Mouse (Mus musculus) neural tube, embryonic 12.5 days (tissue): Measurements from ENCODE around the gene Man1a2. TPM values are rescaled to one million over a fixed set of nuclear protein-coding genes. Genes with fewer than 3 reads are reported as not detected.

Experiments used
- ATAC-seq: fragments of 200-750 bp; cut with Nextera tagmentation; 2 replicates; pipeline ENCODE4 v1.8.0; 2017; ENCODE audit warnings: low read depth, mild to moderate bottlenecking, moderate TSS enrichment, moderate library complexity; ENCODE audit not compliant: low FRiP score
- H3K27ac ChIP-seq: fragments of 300-500 bp; sonication (generic); 2 replicates; pipeline ENCODE4 v1.5.1; 2016
- H3K27me3 ChIP-seq: fragments of 300-500 bp; sonication (generic); replicated peaks from 2 replicates; pipeline ENCODE4 v1.6.1; 2016; ENCODE audit warnings: mild to moderate bottlenecking
- H3K36me3 ChIP-seq: fragments of 300-500 bp; sonication (generic); 2 replicates; pipeline ENCODE4 v1.6.1; 2016; ENCODE audit warnings: mild to moderate bottlenecking
- H3K4me1 ChIP-seq: fragments of 300-500 bp; sonication (generic); 2 replicates; pipeline ENCODE4 v1.6.1; 2016
- H3K4me2 ChIP-seq: fragments of 300-500 bp; sonication (generic); replicated peaks from 2 replicates; pipeline ENCODE4 v1.6.1; 2016; ENCODE audit warnings: mild to moderate bottlenecking
- H3K4me3 ChIP-seq: fragments of 300-500 bp; sonication (generic); 2 replicates; pipeline ENCODE4 v1.5.1; 2016
- H3K9ac ChIP-seq: fragments of 300-500 bp; sonication (generic); 2 replicates; pipeline ENCODE4 v1.6.1; 2016; ENCODE audit warnings: mild to moderate bottlenecking
- H3K9me3 ChIP-seq: fragments of 300-500 bp; sonication (generic); 2 replicates; pipeline ENCODE4 v1.6.1; 2016; ENCODE audit warnings: mild to moderate bottlenecking
- WGBS: fragments of 180-500 bp; shearing (Covaris S2); methylation state at CpG from one replicate; pipeline ENCODE4 v1.1.7; 2016; 5-methylcytosine and 5-hydroxymethylcytosine counted together
- polyA plus RNA-seq: library from polyadenylated mRNA; unstranded; fragments of >200 nt; fragmentation: Nextera tagmentation; extraction: Ambion mirVana; gene quantifications from 2 replicates; pipeline ENCODE4 v1.2.1, GENCODE M21; 2016

The Man1a2 gene
- 58.0 and 76.6 TPM in 2 replicates for polyA plus RNA-seq

DNA sequence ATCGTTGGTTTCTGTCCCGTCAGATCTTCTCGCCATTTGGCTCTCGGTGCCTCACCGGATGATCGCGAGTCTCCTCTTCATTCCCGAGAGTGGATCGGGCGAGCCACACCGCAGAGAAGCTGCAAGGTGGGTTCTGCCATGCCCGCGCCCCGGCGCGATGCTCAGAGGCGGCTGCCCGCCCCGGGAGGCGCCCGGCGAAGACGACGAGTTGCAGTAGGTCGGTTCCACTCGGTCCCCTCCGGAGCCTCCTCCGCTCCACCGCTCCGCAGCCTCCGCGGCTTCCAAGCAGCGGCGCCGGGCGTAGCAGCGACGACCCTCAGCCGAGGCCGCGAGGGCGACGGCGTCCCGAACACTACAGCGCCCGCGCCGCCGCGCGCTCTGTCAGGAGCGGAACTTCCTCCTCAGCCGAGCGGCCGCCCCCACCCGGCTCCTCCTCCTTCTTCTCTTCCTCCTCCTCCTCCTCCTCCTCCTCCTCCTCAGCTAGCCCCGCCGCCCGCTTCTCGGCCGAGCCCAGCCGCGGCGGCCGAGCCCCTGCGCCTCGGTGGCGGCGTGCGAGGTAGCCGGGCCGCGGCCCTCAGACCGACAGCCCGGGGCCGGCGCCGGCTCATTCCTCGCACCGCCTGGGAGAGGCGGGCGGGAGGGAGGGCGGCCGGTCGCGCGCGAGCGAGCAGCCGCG is at the start of gene Man1a2:
Gene Man1a2 (minus strand): TSS at position 417 of the 676 bp plus-strand sequence.
- no peaks in the 10 kb centered on the region for H3K9me3 ChIP-seq
- H3K36me3 ChIP-seq: no peaks in the 10 kb centered on the region
- H3K4me2 ChIP-seq: peak within 1 kb of the TSS; percentile 90
- under 1% methylated on average over 86 of the region's 92 CpGs for WGBS
- peak within 1 kb of the TSS; percentile 98 for H3K27ac ChIP-seq
- H3K9ac ChIP-seq: peak within 1 kb of the TSS; percentile 93
- H3K4me3 ChIP-seq: peak within 1 kb of the TSS; percentile 81
- peak; percentile 90 for ATAC-seq
- peaks cover 22% of the 10 kb centered on the region for H3K4me1 ChIP-seq
- H3K27me3 ChIP-seq: no peaks in the 10 kb centered on the region

- Histone ChIP-seq H3K4me3 (no peak overlapping the region), H3K36me3 (no peaks in the 10 kb centered on the region), H3K27ac (no peak overlapping the region), H3K9ac (no peak overlapping the region), H3K4me2 (no peak overlapping the region), H3K9me3 (no peaks in the 10 kb centered on the region), H3K27me3 (no peaks in the 10 kb centered on the region), H3K4me1 (no peaks in the 10 kb centered on the region; the same call in 1 of the 2 replicates)
- WGBS: 65% methylated on average over 12 of the region's 12 CpGs
- ATAC-seq: no peak
These were observed 49.3 kb upstream of the Man1a2 start for GRCm38 (mm10) chr3:100734482-100735154.

DNA sequence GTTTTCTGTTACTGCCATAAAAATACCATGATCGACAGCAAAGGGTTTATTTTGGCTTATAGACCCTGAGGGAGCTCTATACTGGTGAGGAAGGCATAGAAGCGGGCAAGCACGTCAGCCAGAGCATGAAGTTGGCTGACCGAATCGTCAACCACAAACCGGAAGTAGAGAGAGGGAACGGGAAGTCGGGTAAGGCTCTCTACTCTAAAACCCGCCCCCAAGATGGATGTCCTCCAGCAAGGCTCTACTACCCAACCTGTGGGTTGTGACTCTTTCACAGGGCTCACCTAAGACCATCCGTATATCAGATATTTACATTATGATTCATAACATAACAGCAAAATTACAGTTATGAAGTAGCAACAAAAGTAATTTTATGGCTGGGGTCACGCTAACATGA is 46.6 kb upstream of the Man1a2 start:
- 95% methylated on average over 11 of the region's 11 CpGs for WGBS
- Histone ChIP-seq H3K27me3 (no peaks in the 10 kb centered on the region), H3K4me2 (no peak overlapping the region), H3K27ac (no peak overlapping the region), H3K4me1 (no peaks in the 10 kb centered on the region; the same call in 1 of the 2 replicates), H3K9me3 (no peaks in the 10 kb centered on the region), H3K9ac (no peak overlapping the region), H3K4me3 (no peak overlapping the region), H3K36me3 (no peaks in the 10 kb centered on the region)
- ATAC-seq: no peak

- H3K4me1 ChIP-seq: no peaks in the 10 kb centered on the region; the same call in 1 of the 2 replicates
- ATAC-seq: no peak
- H3K4me2 ChIP-seq: no peak overlapping the region
- H3K9me3 ChIP-seq: no peaks in the 10 kb centered on the region
- no peak overlapping the region for H3K4me3 ChIP-seq
- no peak overlapping the region for H3K27ac ChIP-seq
- WGBS: 86% methylated on average over 3 of the region's 3 CpGs
- no peaks in the 10 kb centered on the region for H3K36me3 ChIP-seq
- no peaks in the 10 kb centered on the region for H3K27me3 ChIP-seq
- H3K9ac ChIP-seq: no peak overlapping the region
These were observed 46.0 kb upstream of the Man1a2 start for GRCm38 (mm10) chr3:100731347-100731746.

GRCm38 (mm10) chr3:100728008-100728712 is 42.9 kb upstream of the Man1a2 start:
- Histone ChIP-seq H3K4me2 (no peak overlapping the region), H3K27me3 (no peaks in the 10 kb centered on the region), H3K4me1 (no peaks in the 10 kb centered on the region), H3K9me3 (no peaks in the 10 kb centered on the region), H3K4me3 (no peak overlapping the region), H3K36me3 (no peaks in the 10 kb centered on the region), H3K9ac (no peak overlapping the region), H3K27ac (no peak overlapping the region)
- 88% methylated on average over 4 of the region's 4 CpGs for WGBS
- ATAC-seq: no peak

DNA sequence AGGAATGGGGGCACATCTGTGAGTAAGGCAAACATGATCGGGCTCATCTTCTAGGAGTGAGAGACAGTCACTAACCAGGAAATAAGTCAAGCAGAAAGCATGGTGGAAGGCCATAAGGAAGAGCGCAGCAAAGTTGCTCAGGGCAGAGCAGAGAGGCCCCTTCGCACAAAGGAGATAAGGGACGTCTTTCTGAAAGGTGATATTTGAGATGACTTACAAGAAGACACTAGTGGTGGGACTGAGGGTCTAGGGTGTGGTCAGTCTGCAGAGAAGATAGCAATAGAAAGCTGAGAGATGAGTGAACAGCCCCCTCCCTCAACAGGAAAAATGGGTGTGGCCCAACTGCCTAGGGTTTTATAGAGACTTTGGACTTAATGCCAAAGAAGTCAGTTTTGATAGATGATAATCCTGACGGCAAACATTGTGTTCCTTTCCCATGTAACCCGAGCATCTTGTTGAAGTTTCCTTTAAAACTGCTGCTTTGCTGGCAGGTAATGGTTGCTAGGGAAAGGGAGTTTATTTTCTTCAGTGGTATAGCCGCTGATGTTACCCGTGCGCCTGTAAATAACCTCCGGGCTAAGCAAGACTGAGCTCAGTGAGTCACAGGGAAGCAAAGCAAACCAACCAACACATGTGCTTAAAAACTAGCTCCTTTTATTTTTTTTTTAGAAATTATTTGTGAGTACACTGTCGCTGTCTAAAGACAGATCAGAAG is 40.8 kb upstream of the Man1a2 start:
- H3K27ac ChIP-seq: no peak overlapping the region
- H3K4me2 ChIP-seq: no peak overlapping the region
- no peaks in the 10 kb centered on the region for H3K4me1 ChIP-seq
- no peak for ATAC-seq
- no peak overlapping the region for H3K4me3 ChIP-seq
- H3K9me3 ChIP-seq: no peaks in the 10 kb centered on the region
- H3K36me3 ChIP-seq: no peaks in the 10 kb centered on the region
- no peak overlapping the region for H3K9ac ChIP-seq
- WGBS: 87% methylated on average over 11 of the region's 11 CpGs
- H3K27me3 ChIP-seq: no peaks in the 10 kb centered on the region

DNA sequence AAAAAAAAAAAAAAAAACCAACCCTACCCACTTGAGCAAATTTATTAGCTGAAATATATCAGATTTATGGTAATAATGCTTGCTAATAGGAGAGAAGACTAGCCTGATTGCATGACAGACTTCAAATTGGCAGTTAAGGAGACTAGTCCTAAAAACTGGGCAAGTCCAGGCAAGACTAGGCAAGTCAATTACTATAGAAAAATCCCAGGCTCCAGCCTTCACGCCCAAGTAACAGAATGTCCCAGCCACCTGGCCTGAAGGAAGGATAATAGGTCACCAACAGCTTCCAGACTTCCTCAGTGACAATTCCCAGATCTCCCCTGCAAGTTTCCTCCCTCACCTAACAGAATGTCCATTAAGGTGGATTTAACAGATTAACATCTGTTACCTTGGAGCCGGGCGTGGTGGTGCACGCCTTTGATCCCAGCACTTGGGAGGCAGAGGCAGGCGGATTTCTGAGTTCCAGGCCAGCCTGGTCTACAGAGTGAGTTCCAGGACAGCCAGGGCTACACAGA is 35.5 kb upstream of the Man1a2 start:
- 95% methylated on average over 5 of the region's 5 CpGs for WGBS
- Histone ChIP-seq H3K27ac (no peak overlapping the region), H3K4me1 (no peaks in the 10 kb centered on the region; the same call in 1 of the 2 replicates), H3K36me3 (no peaks in the 10 kb centered on the region), H3K9ac (no peak overlapping the region), H3K4me2 (no peak overlapping the region), H3K4me3 (no peak overlapping the region), H3K9me3 (no peaks in the 10 kb centered on the region), H3K27me3 (no peaks in the 10 kb centered on the region)
- ATAC-seq: no peak

- Histone ChIP-seq H3K4me3 (no peak overlapping the region), H3K27me3 (no peaks in the 10 kb centered on the region), H3K36me3 (no peaks in the 10 kb centered on the region), H3K27ac (no peak overlapping the region), H3K9me3 (no peaks in the 10 kb centered on the region), H3K4me1 (no peaks in the 10 kb centered on the region; the same call in 1 of the 2 replicates), H3K9ac (no peak overlapping the region), H3K4me2 (no peak overlapping the region)
- 81% methylated on average over 7 of the region's 7 CpGs for WGBS
- ATAC-seq: no peak
These were observed 30.9 kb upstream of the Man1a2 start for GRCm38 (mm10) chr3:100716241-100716640.

GRCm38 (mm10) chr3:100715367-100715766 is 30.1 kb upstream of the Man1a2 start:
- Histone ChIP-seq H3K4me3 (no peak overlapping the region), H3K36me3 (no peaks in the 10 kb centered on the region), H3K27ac (no peak overlapping the region), H3K4me1 (no peaks in the 10 kb centered on the region; the same call in 1 of the 2 replicates), H3K9me3 (no peaks in the 10 kb centered on the region), H3K4me2 (no peak overlapping the region), H3K9ac (no peak overlapping the region), H3K27me3 (no peaks in the 10 kb centered on the region)
- 80% methylated on average over 4 of the region's 4 CpGs for WGBS
- ATAC-seq: no peak

DNA sequence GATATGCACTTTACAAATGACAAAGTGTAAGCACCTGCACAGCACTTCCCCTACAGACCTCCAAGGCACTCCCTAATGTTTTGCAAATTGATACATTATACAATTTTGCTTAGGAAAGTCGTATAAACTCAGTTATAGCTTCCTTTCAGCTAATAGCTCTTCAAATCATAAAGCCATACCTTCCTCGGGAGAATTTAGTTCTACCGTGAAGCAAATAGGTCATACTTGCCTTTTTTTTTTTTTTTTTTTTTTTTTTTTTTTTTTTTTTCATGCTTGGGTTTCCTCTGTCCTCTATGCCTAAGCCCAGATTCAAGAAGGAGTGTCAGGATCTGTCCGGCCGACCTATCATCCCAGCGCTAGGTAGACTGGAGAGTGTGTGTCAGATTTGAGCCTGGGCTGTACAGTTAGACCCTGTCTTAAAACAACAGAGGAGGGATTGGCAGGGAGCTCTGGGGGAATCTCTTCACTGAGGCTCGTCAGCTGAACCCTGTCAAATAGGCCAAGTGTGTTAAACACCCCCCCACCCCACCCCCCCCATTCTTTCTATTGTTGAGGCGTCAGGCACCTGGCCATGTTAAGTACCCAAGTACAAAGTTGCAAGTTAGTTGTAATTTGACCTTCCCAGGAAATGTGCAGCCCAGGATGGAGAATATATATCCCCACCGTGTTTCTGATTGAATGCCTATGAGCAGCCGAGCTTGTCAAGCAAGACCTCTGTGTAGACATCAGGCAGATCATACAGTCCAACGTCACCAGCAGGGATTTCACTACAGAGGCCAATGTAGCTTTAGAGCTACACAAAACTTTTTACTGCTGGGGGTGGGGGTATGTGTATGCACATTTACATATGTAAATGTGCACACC is 28.1 kb upstream of the Man1a2 start:
- H3K27ac ChIP-seq: no peak overlapping the region
- no peaks in the 10 kb centered on the region for H3K36me3 ChIP-seq
- H3K4me2 ChIP-seq: no peak overlapping the region
- H3K27me3 ChIP-seq: no peaks in the 10 kb centered on the region
- no peak for ATAC-seq
- H3K9ac ChIP-seq: no peak overlapping the region
- no peak overlapping the region for H3K4me3 ChIP-seq
- no peaks in the 10 kb centered on the region for H3K9me3 ChIP-seq
- H3K4me1 ChIP-seq: no peaks in the 10 kb centered on the region; the same call in 1 of the 2 replicates
- 78% methylated on average over 11 of the region's 11 CpGs for WGBS

DNA sequence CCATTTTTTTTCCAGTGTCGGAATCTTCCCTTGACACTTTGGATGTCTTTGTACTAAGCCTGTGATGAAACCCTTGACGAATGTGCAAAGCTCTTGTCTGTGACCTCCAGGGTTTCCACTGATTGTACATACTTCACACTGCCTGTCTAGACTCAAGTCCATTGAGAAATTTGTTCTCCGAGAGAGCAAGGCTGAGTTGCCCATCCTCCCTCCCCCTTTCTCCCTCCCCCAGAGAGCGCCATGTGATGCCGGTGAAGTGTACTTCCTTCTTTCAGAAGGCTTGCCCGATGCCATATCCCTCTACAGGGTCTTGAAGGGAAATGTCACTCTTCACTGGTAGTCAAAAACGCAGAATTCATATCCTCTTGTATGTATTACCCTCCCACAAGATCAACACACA is 26.8 kb upstream of the Man1a2 start:
- no peak overlapping the region for H3K4me3 ChIP-seq
- no peaks in the 10 kb centered on the region for H3K9me3 ChIP-seq
- WGBS: 76% methylated on average over 7 of the region's 7 CpGs

More for the DNA sequence above, 26.8 kb upstream of the Man1a2 start:
- Histone ChIP-seq H3K9ac (no peak overlapping the region), H3K27ac (no peak overlapping the region), H3K4me1 (no peaks in the 10 kb centered on the region; the same call in 1 of the 2 replicates), H3K27me3 (no peaks in the 10 kb centered on the region), H3K4me2 (no peak overlapping the region), H3K36me3 (no peaks in the 10 kb centered on the region)
- ATAC-seq: no peak
